Mouse (Mus musculus): Measurements from ENCODE around the gene Lemd2. TPM values are rescaled to one million over a fixed set of nuclear protein-coding genes. Genes with fewer than 3 reads are reported as not detected.
A peak's percentile ranks its signal among the peaks of the same experiment; 100 is the strongest.

Lemd2 gene
- 9.1 and 12.8 TPM in 2 replicates for polyA plus RNA-seq (2014; fragmentation: Nextera tagmentation; extraction: Ambion mirVana)

GRCm38 (mm10) chr17:27204075-27204909, at the start of gene Lemd2:
TSS of gene Lemd2 (minus strand) at chr17:27204469.
- peaks cover 5 to 12% of the 10 kb centered on the region in 2 experiments; a peak in 3 of 4 replicates for H3K4me1 ChIP-seq (ENCODE audit: control insufficient read depth in 2 of 2, insufficient read depth in 2 of 2, low read length in 2 of 2)
- H3K4me2 ChIP-seq (ENCODE audit: low read length), result peak within 1 kb of the TSS; percentile 95
- WGBS, result 5% methylated on average over 69 of the region's 97 CpGs
- no peaks in the 10 kb centered on the region for H3K27me3 ChIP-seq (ENCODE audit: control insufficient read depth, insufficient read depth, low read length)
- peak; percentile 96 for ATAC-seq (ENCODE audit: insufficient number of reproducible peaks, insufficient read depth, low FRiP score, low read depth)
- H3K4me3 ChIP-seq (ENCODE audit: control insufficient read depth in 1 of 2, insufficient read depth in 1 of 2, low read depth in 1 of 2, low read length in 2 of 2), result peak within 1 kb of the TSS; percentile 83 to 96
- H3K9me3 ChIP-seq (ENCODE audit: control insufficient read depth, low read length), result 0 out of 2 replicates have a peak, but pooled peaks cover 2% of the 10 kb centered on the region
- H3K36me3 ChIP-seq (ENCODE audit: control insufficient read depth, insufficient read depth, low read length), result peaks cover 31% of the 10 kb centered on the region
- peak within 1 kb of the TSS; percentile 97 for H3K9ac ChIP-seq (ENCODE audit: low read length)
- peak within 1 kb of the TSS; percentile 83 to 93 for H3K27ac ChIP-seq (replicated peaks in 1 of 2; ENCODE audit: control insufficient read depth in 1 of 2, insufficient read depth in 1 of 2, low read depth in 2 of 2, low read length in 2 of 2)

- no peaks in the 10 kb centered on the region for H3K9me3 ChIP-seq (ENCODE audit: control insufficient read depth, low read length)
- H3K27ac ChIP-seq (replicated peaks in 1 of 2; ENCODE audit: control insufficient read depth in 1 of 2, insufficient read depth in 1 of 2, low read depth in 2 of 2, low read length in 2 of 2), result no peak overlapping the region
- WGBS, result 82% methylated on average over 6 of the region's 6 CpGs
- ATAC-seq (ENCODE audit: insufficient number of reproducible peaks, insufficient read depth, low FRiP score, low read depth), result no peak
- no peak overlapping the region for H3K4me3 ChIP-seq (ENCODE audit: control insufficient read depth in 1 of 2, insufficient read depth in 1 of 2, low read depth in 1 of 2, low read length in 2 of 2)
- no peak overlapping the region for H3K9ac ChIP-seq (ENCODE audit: low read length)
- H3K4me1 ChIP-seq (ENCODE audit: control insufficient read depth in 2 of 2, insufficient read depth in 2 of 2, low read length in 2 of 2), result peaks cover 3 to 5% of the 10 kb centered on the region in 2 experiments; a peak in 2 of 4 replicates
- no peaks in the 10 kb centered on the region for H3K36me3 ChIP-seq (ENCODE audit: control insufficient read depth, insufficient read depth, low read length)
- H3K4me2 ChIP-seq (ENCODE audit: low read length), result no peak overlapping the region
- peaks cover 5% of the 10 kb centered on the region for H3K27me3 ChIP-seq (ENCODE audit: control insufficient read depth, insufficient read depth, low read length)
These were observed 46.9 kb upstream of the Lemd2 start for GRCm38 (mm10) chr17:27251150-27251549.

GRCm38 (mm10) chr17:27250461-27250860, 46.2 kb upstream of the Lemd2 start:
- H3K9ac ChIP-seq (ENCODE audit: low read length), result no peak overlapping the region
- WGBS, result 19% methylated on average over 4 of the region's 4 CpGs
- ATAC-seq (ENCODE audit: insufficient number of reproducible peaks, insufficient read depth, low FRiP score, low read depth), result no peak
- peaks cover 9 to 10% of the 10 kb centered on the region in 2 experiments for H3K4me1 ChIP-seq (ENCODE audit: control insufficient read depth in 2 of 2, insufficient read depth in 2 of 2, low read length in 2 of 2)
- no peaks in the 10 kb centered on the region for H3K36me3 ChIP-seq (ENCODE audit: control insufficient read depth, insufficient read depth, low read length)
- H3K4me3 ChIP-seq (ENCODE audit: control insufficient read depth in 1 of 2, insufficient read depth in 1 of 2, low read depth in 1 of 2, low read length in 2 of 2), result no peak overlapping the region
- no peak overlapping the region for H3K27ac ChIP-seq (replicated peaks in 1 of 2; ENCODE audit: control insufficient read depth in 1 of 2, insufficient read depth in 1 of 2, low read depth in 2 of 2, low read length in 2 of 2)
- H3K9me3 ChIP-seq (ENCODE audit: control insufficient read depth, low read length), result no peaks in the 10 kb centered on the region
- peaks cover 5% of the 10 kb centered on the region for H3K27me3 ChIP-seq (ENCODE audit: control insufficient read depth, insufficient read depth, low read length)
- no peak overlapping the region for H3K4me2 ChIP-seq (ENCODE audit: low read length)

- no peaks in the 10 kb centered on the region for H3K9me3 ChIP-seq (ENCODE audit: control insufficient read depth, low read length)
- H3K4me2 ChIP-seq (ENCODE audit: low read length), result no peak overlapping the region
- H3K27ac ChIP-seq (replicated peaks in 1 of 2; ENCODE audit: control insufficient read depth in 1 of 2, insufficient read depth in 1 of 2, low read depth in 2 of 2, low read length in 2 of 2), result no peak overlapping the region
- peaks cover 5% of the 10 kb centered on the region for H3K27me3 ChIP-seq (ENCODE audit: control insufficient read depth, insufficient read depth, low read length)
- H3K36me3 ChIP-seq (ENCODE audit: control insufficient read depth, insufficient read depth, low read length), result no peaks in the 10 kb centered on the region
- ATAC-seq (ENCODE audit: insufficient number of reproducible peaks, insufficient read depth, low FRiP score, low read depth), result no peak
- 73% methylated on average over 3 of the region's 3 CpGs for WGBS
- no peak overlapping the region for H3K4me3 ChIP-seq (ENCODE audit: control insufficient read depth in 1 of 2, insufficient read depth in 1 of 2, low read depth in 1 of 2, low read length in 2 of 2)
- H3K9ac ChIP-seq (ENCODE audit: low read length), result no peak overlapping the region
- H3K4me1 ChIP-seq (ENCODE audit: control insufficient read depth in 2 of 2, insufficient read depth in 2 of 2, low read length in 2 of 2), result peaks cover 20% of the 10 kb centered on the region in 2 experiments
These were observed 44.8 kb upstream of the Lemd2 start for GRCm38 (mm10) chr17:27249073-27249472.

- Histone ChIP-seq H3K4me1 (ENCODE audit: control insufficient read depth in 2 of 2, insufficient read depth in 2 of 2, low read length in 2 of 2) (peaks cover 20% of the 10 kb centered on the region in 2 experiments), H3K27ac (replicated peaks in 1 of 2; ENCODE audit: control insufficient read depth in 1 of 2, insufficient read depth in 1 of 2, low read depth in 2 of 2, low read length in 2 of 2) (no peak overlapping the region), H3K36me3 (ENCODE audit: control insufficient read depth, insufficient read depth, low read length) (no peaks in the 10 kb centered on the region), H3K4me2 (ENCODE audit: low read length) (no peak overlapping the region), H3K9me3 (ENCODE audit: control insufficient read depth, low read length) (no peaks in the 10 kb centered on the region), H3K27me3 (ENCODE audit: control insufficient read depth, insufficient read depth, low read length) (peaks cover 5% of the 10 kb centered on the region), H3K9ac (ENCODE audit: low read length) (no peak overlapping the region), H3K4me3 (ENCODE audit: control insufficient read depth in 1 of 2, insufficient read depth in 1 of 2, low read depth in 1 of 2, low read length in 2 of 2) (no peak overlapping the region)
- no peak for ATAC-seq (ENCODE audit: insufficient number of reproducible peaks, insufficient read depth, low FRiP score, low read depth)
- WGBS, result 71% methylated on average over 6 of the region's 6 CpGs
These were observed 43.6 kb upstream of the Lemd2 start for GRCm38 (mm10) chr17:27247680-27248386.

- Histone ChIP-seq H3K4me2 (ENCODE audit: low read length) (0 out of 2 replicates have a peak overlapping the region, but pooled peaks have one; percentile 12), H3K9me3 (ENCODE audit: control insufficient read depth, low read length) (no peaks in the 10 kb centered on the region), H3K9ac (ENCODE audit: low read length) (no peak overlapping the region), H3K27me3 (ENCODE audit: control insufficient read depth, insufficient read depth, low read length) (peaks cover 5% of the 10 kb centered on the region), H3K4me3 (ENCODE audit: control insufficient read depth in 1 of 2, insufficient read depth in 1 of 2, low read depth in 1 of 2, low read length in 2 of 2) (no peak overlapping the region), H3K4me1 (ENCODE audit: control insufficient read depth in 2 of 2, insufficient read depth in 2 of 2, low read length in 2 of 2) (peaks cover 31 to 38% of the 10 kb centered on the region in 2 experiments), H3K36me3 (ENCODE audit: control insufficient read depth, insufficient read depth, low read length) (no peaks in the 10 kb centered on the region), H3K27ac (replicated peaks in 1 of 2; ENCODE audit: control insufficient read depth in 1 of 2, insufficient read depth in 1 of 2, low read depth in 2 of 2, low read length in 2 of 2) (peak overlapping the region; percentile 59 to 71)
- 18% methylated on average over 10 of the region's 10 CpGs for WGBS
- peak; percentile 36; the same call in 1 of the 2 replicates for ATAC-seq (ENCODE audit: insufficient number of reproducible peaks, insufficient read depth, low FRiP score, low read depth)
These were observed 41.6 kb upstream of the Lemd2 start for GRCm38 (mm10) chr17:27245851-27246381.

GRCm38 (mm10) chr17:27244912-27245311, 40.6 kb upstream of the Lemd2 start:
- no peaks in the 10 kb centered on the region for H3K9me3 ChIP-seq (ENCODE audit: control insufficient read depth, low read length)
- ATAC-seq (ENCODE audit: insufficient number of reproducible peaks, insufficient read depth, low FRiP score, low read depth), result no peak
- H3K27me3 ChIP-seq (ENCODE audit: control insufficient read depth, insufficient read depth, low read length), result peaks cover 5% of the 10 kb centered on the region
- H3K9ac ChIP-seq (ENCODE audit: low read length), result no peak overlapping the region
- no peak overlapping the region for H3K4me2 ChIP-seq (ENCODE audit: low read length)
- H3K4me1 ChIP-seq (ENCODE audit: control insufficient read depth in 2 of 2, insufficient read depth in 2 of 2, low read length in 2 of 2), result peaks cover 40 to 48% of the 10 kb centered on the region in 2 experiments
- WGBS, result 50% methylated on average over 4 of the region's 4 CpGs
- H3K4me3 ChIP-seq (ENCODE audit: control insufficient read depth in 1 of 2, insufficient read depth in 1 of 2, low read depth in 1 of 2, low read length in 2 of 2), result no peak overlapping the region
- no peaks in the 10 kb centered on the region for H3K36me3 ChIP-seq (ENCODE audit: control insufficient read depth, insufficient read depth, low read length)
- no peak overlapping the region for H3K27ac ChIP-seq (replicated peaks in 1 of 2; ENCODE audit: control insufficient read depth in 1 of 2, insufficient read depth in 1 of 2, low read depth in 2 of 2, low read length in 2 of 2)
